Mouse (Mus musculus) liver, embryonic 14.5 days (tissue): ENCODE measurements around the gene Hsd17b12.

Experiments
- CTCF ChIP-seq: IDR thresholded peaks from 2 replicates; pipeline ENCODE4 v1.5.1; 2016; ENCODE audit warnings: antibody characterized with exemption, low read depth, control low read depth
- EP300 ChIP-seq: IDR thresholded peaks from 2 replicates; pipeline ENCODE4 v1.6.1; 2016; ENCODE audit warnings: antibody characterized with exemption, low read depth

- TF ChIP-seq CTCF (peak; percentile 81), EP300 (no peak)
These were observed 122.1 kb downstream of the Hsd17b12 start for GRCm38 (mm10) chr2:94035428-94036331.
